Mouse (Mus musculus): ENCODE measurements around the gene Mrtfb. TPM values are rescaled to one million over a fixed set of nuclear protein-coding genes. Genes with fewer than 3 reads are reported as not detected.

Mrtfb gene
- polyA plus RNA-seq, 1 experiment: 1.8 TPM

DNA sequence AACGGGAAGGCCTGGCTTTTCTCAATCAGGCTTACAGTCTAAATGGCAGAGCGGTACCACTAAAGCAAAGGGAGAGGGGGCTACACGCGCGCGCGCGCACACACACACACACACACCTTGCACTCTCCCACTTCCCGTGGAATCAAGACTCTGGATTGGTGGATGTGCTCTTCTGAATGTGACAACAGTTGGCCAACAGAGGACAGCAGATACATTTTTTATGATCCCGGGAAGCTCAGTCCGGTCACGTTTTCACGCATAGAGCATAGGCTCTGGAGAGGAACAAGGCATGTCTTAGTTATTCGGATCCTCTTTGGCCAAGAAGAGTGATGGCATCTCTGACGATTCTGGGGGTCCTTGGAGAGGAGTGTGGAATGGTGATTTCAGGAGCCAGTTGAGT, 190.2 kb downstream of the Mrtfb start:
- no peak overlapping the region for H3K27ac ChIP-seq (ENCODE audit: control insufficient read depth, insufficient read depth, low read depth, low read length, poor library complexity)
- WGBS: 52% methylated on average over 15 of the region's 15 CpGs
- H3K4me1 ChIP-seq (ENCODE audit: control insufficient read depth, insufficient read depth, low read length): no peaks in the 10 kb centered on the region
- TF ChIP-seq POLR2A (IDR thresholded peaks at IDR 0.05; ENCODE audit: borderline replicate concordance, control insufficient read depth, low read depth, low read length): no peak
- no peak for TF ChIP-seq CTCF (IDR thresholded peaks at IDR 0.05; ENCODE audit: control insufficient read depth, insufficient read depth, low read length)
- H3K4me3 ChIP-seq (replicated peaks; ENCODE audit: control insufficient read depth, low read depth, low read length): no peak overlapping the region

DNA sequence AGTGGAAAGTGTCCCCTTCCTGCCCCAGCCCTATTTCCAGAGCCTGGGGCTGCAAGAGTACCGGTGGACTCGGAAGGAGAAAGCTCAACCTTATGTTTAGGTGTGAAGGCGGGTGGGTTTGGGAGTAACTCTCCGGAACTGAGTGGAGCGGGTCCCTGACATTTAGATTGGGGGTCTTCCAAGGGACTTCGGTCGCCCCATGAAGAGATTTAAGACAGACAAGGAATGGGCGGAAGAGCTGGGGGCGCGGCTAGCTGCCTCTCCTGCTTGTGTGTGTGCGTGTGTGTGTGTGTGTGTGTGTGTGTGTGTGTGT, 190.6 kb downstream of the Mrtfb start:
- 22% methylated on average over 11 of the region's 11 CpGs for WGBS
- TF ChIP-seq CTCF (IDR thresholded peaks at IDR 0.05; ENCODE audit: control insufficient read depth, insufficient read depth, low read length): no peak
- TF ChIP-seq POLR2A (IDR thresholded peaks at IDR 0.05; ENCODE audit: borderline replicate concordance, control insufficient read depth, low read depth, low read length): no peak
- no peaks in the 10 kb centered on the region for H3K4me1 ChIP-seq (ENCODE audit: control insufficient read depth, insufficient read depth, low read length)
- no peak overlapping the region for H3K27ac ChIP-seq (ENCODE audit: control insufficient read depth, insufficient read depth, low read depth, low read length, poor library complexity)
- no peak overlapping the region for H3K4me3 ChIP-seq (replicated peaks; ENCODE audit: control insufficient read depth, low read depth, low read length)

GRCm38 (mm10) chr16:13447284-13448050, 191.2 kb downstream of the Mrtfb start:
- 2% methylated on average over 42 of the region's 43 CpGs for WGBS
- Histone ChIP-seq H3K4me1 (ENCODE audit: control insufficient read depth, insufficient read depth, low read length) (no peaks in the 10 kb centered on the region), H3K4me3 (replicated peaks; ENCODE audit: control insufficient read depth, low read depth, low read length) (peak overlapping the region; percentile 9), H3K27ac (ENCODE audit: control insufficient read depth, insufficient read depth, low read depth, low read length, poor library complexity) (no peak overlapping the region)
- TF ChIP-seq CTCF (IDR thresholded peaks at IDR 0.05; ENCODE audit: control insufficient read depth, insufficient read depth, low read length): no peak
- TF ChIP-seq POLR2A (IDR thresholded peaks at IDR 0.05; ENCODE audit: borderline replicate concordance, control insufficient read depth, low read depth, low read length): no peak

GRCm38 (mm10) chr16:13448051-13448705, 191.9 kb downstream of the Mrtfb start:
- H3K4me1 ChIP-seq (ENCODE audit: control insufficient read depth, insufficient read depth, low read length): no peaks in the 10 kb centered on the region
- WGBS: under 1% methylated on average over 52 of the region's 52 CpGs
- TF ChIP-seq POLR2A (IDR thresholded peaks at IDR 0.05; ENCODE audit: borderline replicate concordance, control insufficient read depth, low read depth, low read length): no peak
- TF ChIP-seq CTCF (IDR thresholded peaks at IDR 0.05; ENCODE audit: control insufficient read depth, insufficient read depth, low read length): no peak

GRCm38 (mm10) chr16:13448706-13449090, 192.4 kb downstream of the Mrtfb start:
- 27% methylated on average over 8 of the region's 8 CpGs for WGBS
- Histone ChIP-seq H3K4me3 (replicated peaks; ENCODE audit: control insufficient read depth, low read depth, low read length) (no peak overlapping the region), H3K27ac (ENCODE audit: control insufficient read depth, insufficient read depth, low read depth, low read length, poor library complexity) (no peak overlapping the region), H3K4me1 (ENCODE audit: control insufficient read depth, insufficient read depth, low read length) (no peaks in the 10 kb centered on the region)
- TF ChIP-seq CTCF (IDR thresholded peaks at IDR 0.05; ENCODE audit: control insufficient read depth, insufficient read depth, low read length) (no peak), POLR2A (IDR thresholded peaks at IDR 0.05; ENCODE audit: borderline replicate concordance, control insufficient read depth, low read depth, low read length) (no peak)

More at GRCm38 (mm10) chr16:13448051-13448705, 191.9 kb downstream of the Mrtfb start:
- Histone ChIP-seq H3K27ac (ENCODE audit: control insufficient read depth, insufficient read depth, low read depth, low read length, poor library complexity) (no peak overlapping the region), H3K4me3 (replicated peaks; ENCODE audit: control insufficient read depth, low read depth, low read length) (no peak overlapping the region)

GRCm38 (mm10) chr16:13449491-13449890, 193.2 kb downstream of the Mrtfb start:
- H3K27ac ChIP-seq (ENCODE audit: control insufficient read depth, insufficient read depth, low read depth, low read length, poor library complexity): no peak overlapping the region
- WGBS: 61% methylated on average over 13 of the region's 13 CpGs

GRCm38 (mm10) chr16:13450831-13451230, 194.6 kb downstream of the Mrtfb start:
- 45% methylated on average over 7 of the region's 7 CpGs for WGBS
- Histone ChIP-seq H3K4me1 (ENCODE audit: control insufficient read depth, insufficient read depth, low read length) (no peaks in the 10 kb centered on the region), H3K27ac (ENCODE audit: control insufficient read depth, insufficient read depth, low read depth, low read length, poor library complexity) (no peak overlapping the region), H3K4me3 (replicated peaks; ENCODE audit: control insufficient read depth, low read depth, low read length) (no peak overlapping the region)
- TF ChIP-seq POLR2A (IDR thresholded peaks at IDR 0.05; ENCODE audit: borderline replicate concordance, control insufficient read depth, low read depth, low read length) (no peak), CTCF (IDR thresholded peaks at IDR 0.05; ENCODE audit: control insufficient read depth, insufficient read depth, low read length) (no peak)

More at GRCm38 (mm10) chr16:13449491-13449890, 193.2 kb downstream of the Mrtfb start:
- Histone ChIP-seq H3K4me1 (ENCODE audit: control insufficient read depth, insufficient read depth, low read length) (no peaks in the 10 kb centered on the region), H3K4me3 (replicated peaks; ENCODE audit: control insufficient read depth, low read depth, low read length) (no peak overlapping the region)
- TF ChIP-seq POLR2A (IDR thresholded peaks at IDR 0.05; ENCODE audit: borderline replicate concordance, control insufficient read depth, low read depth, low read length) (no peak), CTCF (IDR thresholded peaks at IDR 0.05; ENCODE audit: control insufficient read depth, insufficient read depth, low read length) (no peak)

DNA sequence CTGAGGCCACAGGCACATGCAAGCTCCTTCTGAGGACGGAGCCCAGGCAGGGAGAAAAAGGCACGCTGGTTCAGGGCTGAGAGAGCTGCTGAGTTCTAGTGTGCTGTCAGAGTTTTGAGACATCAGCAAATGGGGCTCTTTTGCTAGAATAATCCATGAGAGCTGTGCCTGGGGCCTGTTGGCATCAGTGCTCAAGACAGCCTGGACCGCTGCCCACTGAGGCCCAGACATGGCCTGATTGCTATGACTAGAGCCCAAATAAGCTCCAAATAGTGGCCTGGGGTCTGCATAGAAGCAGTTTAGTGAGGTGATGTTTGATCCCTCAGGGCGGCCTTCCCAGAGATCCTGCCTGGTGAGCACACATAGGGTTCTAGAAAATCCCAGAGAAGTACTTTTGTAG, 195.7 kb downstream of the Mrtfb start:
- no peak overlapping the region for H3K27ac ChIP-seq (ENCODE audit: control insufficient read depth, insufficient read depth, low read depth, low read length, poor library complexity)
- no peaks in the 10 kb centered on the region for H3K4me1 ChIP-seq (ENCODE audit: control insufficient read depth, insufficient read depth, low read length)
- H3K4me3 ChIP-seq (replicated peaks; ENCODE audit: control insufficient read depth, low read depth, low read length): no peak overlapping the region
- TF ChIP-seq CTCF (IDR thresholded peaks at IDR 0.05; ENCODE audit: control insufficient read depth, insufficient read depth, low read length): no peak
- no peak for TF ChIP-seq POLR2A (IDR thresholded peaks at IDR 0.05; ENCODE audit: borderline replicate concordance, control insufficient read depth, low read depth, low read length)
- 80% methylated on average over 4 of the region's 4 CpGs for WGBS

All from bone marrow, adult 2 months (tissue).